Mouse (Mus musculus) brain, embryonic 14.5 days (tissue): ENCODE results near the gene Snrpf.

Source experiments
- CTCF ChIP-seq: fragments of 200-500 bp; IDR thresholded peaks from 2 replicates; pipeline ENCODE4 v1.5.1; 2012; ENCODE audit warnings: inconsistent platforms, mild to moderate bottlenecking, moderate library complexity, borderline replicate concordance; ENCODE audit not compliant: insufficient read depth, insufficient read length; ENCODE audit errors: extremely low read depth
- POLR2A ChIP-seq: fragments of 200-500 bp; IDR thresholded peaks from 2 replicates; pipeline ENCODE4 v1.6.1; 2012; ENCODE audit warnings: mild to moderate bottlenecking, inconsistent platforms, borderline replicate concordance; ENCODE audit not compliant: poor library complexity, insufficient read depth, insufficient read length, severe bottlenecking; ENCODE audit errors: extremely low read depth

DNA sequence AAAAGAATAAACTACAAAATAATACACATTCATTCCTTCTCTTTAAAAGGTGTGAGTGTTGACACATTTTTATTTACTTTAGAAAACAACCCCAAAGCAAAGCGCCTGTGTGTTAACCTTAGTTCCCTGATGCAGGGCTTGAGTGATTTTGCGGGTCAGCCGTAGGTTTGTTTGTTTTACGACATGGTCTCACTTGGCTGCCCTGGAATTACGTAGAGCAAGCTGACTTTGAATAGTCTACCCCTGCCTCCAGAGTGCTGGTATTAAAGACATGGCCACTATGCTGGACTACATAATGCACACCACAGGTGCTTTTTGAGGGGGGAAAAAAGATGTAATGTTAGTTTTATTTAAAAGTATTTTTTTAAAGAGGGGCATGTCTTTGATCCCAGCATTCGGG lies 50.7 kb downstream of the Snrpf start:
- TF ChIP-seq CTCF (no peak), POLR2A (no peak)
